Mouse (Mus musculus): ENCODE data around the gene Wdpcp. TPM values are rescaled to one million over a fixed set of nuclear protein-coding genes. Genes with fewer than 3 reads are reported as not detected.

Gene Wdpcp
- polyA plus RNA-seq, 1 experiment from 2014 or later, result 0.82 TPM

GRCm38 (mm10) chr11:21549754-21550153 is 22.3 kb upstream of the Wdpcp start:
- H3K4me2 ChIP-seq, result peak overlapping the region; percentile 43
- H3K4me3 ChIP-seq (replicated peaks), result peak overlapping the region; percentile 34
- H3K9ac ChIP-seq, result no peak overlapping the region
- H3K27ac ChIP-seq (replicated peaks), result no peak overlapping the region
- no peaks in the 10 kb centered on the region for H3K27me3 ChIP-seq
- 7% methylated on average over 4 of the region's 4 CpGs for WGBS (ENCODE audit: insufficient replicate concordance)
- H3K36me3 ChIP-seq (replicated peaks), result no peaks in the 10 kb centered on the region
- H3K9me3 ChIP-seq (replicated peaks), result no peaks in the 10 kb centered on the region
- peaks cover 2% of the 10 kb centered on the region; the same call in 1 of the 2 replicates for H3K4me1 ChIP-seq (replicated peaks)
- ATAC-seq (ENCODE audit: insufficient read depth), result peak; percentile 49; the same call in 1 of the 2 replicates

DNA sequence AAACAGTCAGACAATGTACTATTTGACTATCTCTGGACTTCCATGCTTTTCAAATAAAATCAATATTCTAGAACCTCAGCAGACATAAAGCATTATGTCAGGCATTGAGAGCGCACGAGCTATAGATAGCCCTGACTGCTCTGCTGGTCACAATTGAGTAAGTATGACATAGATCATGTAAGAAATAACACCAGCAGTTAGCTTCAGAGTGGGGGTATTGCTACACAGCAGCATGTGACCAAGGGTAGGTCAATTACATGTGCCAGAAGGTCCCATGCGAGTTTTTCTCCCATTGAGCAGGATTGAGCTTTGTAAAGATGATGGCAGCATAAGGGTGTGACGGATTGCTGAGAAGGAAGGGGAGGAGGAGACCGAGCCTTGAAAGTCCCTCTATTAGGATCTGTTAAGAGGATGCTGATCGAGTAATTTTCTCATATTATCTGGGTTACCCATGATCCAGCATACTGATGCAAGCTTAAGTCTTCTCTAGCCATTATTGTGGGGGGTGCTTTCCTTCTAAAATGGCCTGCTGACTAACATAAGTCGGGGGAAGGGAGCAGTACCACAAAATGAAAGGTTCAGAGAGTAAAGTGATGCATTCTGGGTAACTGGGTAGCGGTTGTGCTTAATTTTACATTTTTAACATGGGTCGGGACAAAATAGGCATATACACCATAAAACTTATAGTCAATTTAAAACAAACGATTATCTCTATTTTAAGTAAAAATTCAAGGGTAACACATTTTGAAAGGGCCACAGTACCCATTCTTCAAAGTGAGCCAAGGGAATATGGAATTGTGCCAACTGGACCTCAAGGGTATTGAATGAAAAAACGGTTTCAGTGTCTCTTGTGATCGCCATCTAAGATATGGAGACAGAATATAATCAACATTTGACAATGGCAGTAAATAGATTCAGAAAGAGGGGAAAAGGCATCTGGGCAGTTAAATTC is 21.5 kb upstream of the Wdpcp start:
- 0 out of 2 replicates have a peak, but pooled peaks have one; percentile 22 for ATAC-seq (ENCODE audit: insufficient read depth)
- no peaks in the 10 kb centered on the region for H3K36me3 ChIP-seq (replicated peaks)
- WGBS (ENCODE audit: insufficient replicate concordance), result 67% methylated on average over 12 of the region's 12 CpGs
- H3K4me2 ChIP-seq, result peak overlapping the region; percentile 43; the same call in 1 of the 2 replicates
- no peak overlapping the region for H3K27ac ChIP-seq (replicated peaks)
- no peaks in the 10 kb centered on the region for H3K9me3 ChIP-seq (replicated peaks)
- H3K4me1 ChIP-seq (replicated peaks), result peaks cover 2% of the 10 kb centered on the region; the same call in 1 of the 2 replicates
- no peak overlapping the region for H3K9ac ChIP-seq
- H3K27me3 ChIP-seq, result no peaks in the 10 kb centered on the region
- H3K4me3 ChIP-seq (replicated peaks), result peak overlapping the region; percentile 34

DNA sequence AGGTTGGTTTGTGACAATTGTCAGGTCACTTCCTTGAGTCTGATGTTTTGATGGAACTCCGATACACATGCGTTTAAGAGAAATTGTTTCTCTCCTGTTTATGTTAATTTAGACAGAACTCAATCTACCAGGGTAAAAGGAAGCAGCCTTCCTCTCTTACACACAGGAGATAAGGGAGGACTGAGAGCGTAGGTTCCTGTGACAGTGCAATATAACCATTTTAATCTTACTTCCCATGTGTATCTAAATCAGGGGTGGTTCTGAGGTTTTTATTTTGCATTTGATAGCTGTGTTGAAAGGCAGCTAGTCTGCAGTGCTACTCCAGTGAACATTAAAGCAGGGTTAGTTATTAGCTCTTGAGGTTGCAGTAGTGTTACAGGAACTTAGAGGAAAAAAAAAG is 20.0 kb upstream of the Wdpcp start:
- H3K9me3 ChIP-seq (replicated peaks), result no peaks in the 10 kb centered on the region
- no peak overlapping the region for H3K9ac ChIP-seq
- no peaks in the 10 kb centered on the region for H3K36me3 ChIP-seq (replicated peaks)
- 13% methylated on average over 3 of the region's 3 CpGs for WGBS (ENCODE audit: insufficient replicate concordance)
- no peak overlapping the region for H3K27ac ChIP-seq (replicated peaks)
- H3K27me3 ChIP-seq, result no peaks in the 10 kb centered on the region
- no peak overlapping the region for H3K4me3 ChIP-seq (replicated peaks)
- no peak for ATAC-seq (ENCODE audit: insufficient read depth)
- H3K4me1 ChIP-seq (replicated peaks), result peaks cover 2% of the 10 kb centered on the region; the same call in 1 of the 2 replicates
- H3K4me2 ChIP-seq, result no peak overlapping the region

GRCm38 (mm10) chr11:21559727-21560126 is 12.3 kb upstream of the Wdpcp start:
- ATAC-seq (ENCODE audit: insufficient read depth), result no peak
- peaks cover 44% of the 10 kb centered on the region for H3K36me3 ChIP-seq (replicated peaks)
- no peak overlapping the region for H3K27ac ChIP-seq (replicated peaks)
- no peak overlapping the region for H3K9ac ChIP-seq
- H3K4me1 ChIP-seq (replicated peaks), result no peaks in the 10 kb centered on the region
- 73% methylated on average over 11 of the region's 11 CpGs for WGBS (ENCODE audit: insufficient replicate concordance)
- H3K4me3 ChIP-seq (replicated peaks), result no peak overlapping the region
- no peak overlapping the region for H3K4me2 ChIP-seq
- H3K27me3 ChIP-seq, result no peaks in the 10 kb centered on the region
- H3K9me3 ChIP-seq (replicated peaks), result no peaks in the 10 kb centered on the region

GRCm38 (mm10) chr11:21561347-21561746 is 10.7 kb upstream of the Wdpcp start:
- 75% methylated on average over 5 of the region's 5 CpGs for WGBS (ENCODE audit: insufficient replicate concordance)
- no peak for ATAC-seq (ENCODE audit: insufficient read depth)
- Histone ChIP-seq H3K9ac (no peak overlapping the region), H3K36me3 (replicated peaks) (peaks cover 55% of the 10 kb centered on the region), H3K27me3 (no peaks in the 10 kb centered on the region), H3K9me3 (replicated peaks) (no peaks in the 10 kb centered on the region), H3K4me3 (replicated peaks) (no peak overlapping the region), H3K4me2 (no peak overlapping the region), H3K4me1 (replicated peaks) (no peaks in the 10 kb centered on the region), H3K27ac (replicated peaks) (no peak overlapping the region)

DNA sequence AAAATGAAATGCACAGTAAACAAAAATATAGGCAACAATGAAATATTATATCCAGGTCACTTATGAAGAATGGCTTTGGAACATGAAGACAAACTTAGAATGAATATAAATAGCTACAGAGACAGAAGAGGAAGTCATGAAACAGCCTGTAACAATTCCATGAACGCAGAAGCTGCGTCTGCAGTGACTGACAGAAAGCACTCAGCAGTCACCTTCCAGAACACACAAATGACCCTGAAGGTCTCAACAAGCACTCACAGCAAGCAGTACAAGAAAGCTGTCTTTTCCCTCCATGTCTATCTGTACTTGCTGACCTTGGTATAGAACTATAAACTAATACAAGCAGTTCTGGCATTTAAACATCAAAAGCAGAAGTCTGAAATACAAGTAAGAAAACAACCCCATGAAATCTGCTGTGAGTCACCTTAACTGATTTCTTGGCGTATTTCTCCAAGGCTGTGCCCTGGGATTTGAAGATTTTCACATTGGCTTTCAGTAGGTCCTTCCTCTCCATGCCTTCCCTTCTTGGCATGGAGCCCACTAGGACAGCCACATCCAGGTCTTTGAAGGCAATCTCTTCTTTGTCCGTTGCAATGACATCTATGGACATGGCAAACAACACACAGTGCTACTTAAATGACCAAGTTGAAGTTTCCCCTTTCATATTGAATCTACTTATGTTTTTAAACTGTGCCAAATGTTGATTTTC is 8.3 kb upstream of the Wdpcp start:
- H3K27ac ChIP-seq (replicated peaks), result no peak overlapping the region
- peaks cover 42% of the 10 kb centered on the region for H3K36me3 ChIP-seq (replicated peaks)
- H3K9me3 ChIP-seq (replicated peaks), result no peaks in the 10 kb centered on the region
- no peaks in the 10 kb centered on the region for H3K27me3 ChIP-seq
- no peak for ATAC-seq (ENCODE audit: insufficient read depth)
- H3K9ac ChIP-seq, result no peak overlapping the region
- no peak overlapping the region for H3K4me3 ChIP-seq (replicated peaks)
- 52% methylated on average over 4 of the region's 4 CpGs for WGBS (ENCODE audit: insufficient replicate concordance)
- no peak overlapping the region for H3K4me2 ChIP-seq
- peaks cover 2% of the 10 kb centered on the region; the same call in 1 of the 2 replicates for H3K4me1 ChIP-seq (replicated peaks)

DNA sequence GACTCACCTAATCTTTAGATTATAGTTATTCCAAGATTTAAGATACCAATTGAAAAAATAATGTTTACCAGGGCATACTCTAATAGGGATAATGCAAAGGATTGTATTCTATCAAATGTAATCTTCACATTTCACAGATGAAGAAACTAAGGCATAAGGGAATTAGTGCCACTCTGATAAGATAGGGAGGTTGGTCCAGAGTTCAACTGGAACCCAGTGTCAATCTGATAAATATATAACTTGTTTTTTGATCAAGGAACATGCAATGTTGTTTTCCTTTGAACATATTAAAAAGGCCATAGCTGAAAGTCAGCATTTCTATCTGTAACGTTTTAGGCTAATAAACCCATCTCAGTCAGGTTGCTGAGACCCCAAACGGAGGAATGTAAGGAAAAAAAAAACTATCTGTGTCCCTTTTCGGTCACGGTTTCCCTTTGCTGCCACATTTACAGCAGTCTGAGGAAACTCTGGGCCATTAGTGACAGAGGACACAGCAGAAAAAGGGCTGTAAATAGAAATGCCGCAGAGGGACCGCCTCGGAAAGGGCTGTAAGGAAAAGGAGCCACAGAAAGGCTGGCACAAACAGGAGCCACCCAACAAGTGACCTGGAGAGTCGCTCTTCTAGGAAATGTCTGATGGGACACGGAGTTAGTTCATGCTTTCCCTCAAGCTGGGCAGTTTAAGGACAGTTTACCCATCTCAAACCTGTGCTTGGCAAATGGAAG is 7.2 kb upstream of the Wdpcp start:
- Histone ChIP-seq H3K4me3 (replicated peaks) (no peak overlapping the region), H3K27ac (replicated peaks) (no peak overlapping the region), H3K27me3 (no peaks in the 10 kb centered on the region), H3K4me1 (replicated peaks) (peaks cover 11% of the 10 kb centered on the region), H3K9ac (no peak overlapping the region), H3K36me3 (replicated peaks) (peaks cover 32% of the 10 kb centered on the region), H3K9me3 (replicated peaks) (no peaks in the 10 kb centered on the region), H3K4me2 (no peak overlapping the region)
- 76% methylated on average over 9 of the region's 9 CpGs for WGBS (ENCODE audit: insufficient replicate concordance)
- ATAC-seq (ENCODE audit: insufficient read depth), result no peak

DNA sequence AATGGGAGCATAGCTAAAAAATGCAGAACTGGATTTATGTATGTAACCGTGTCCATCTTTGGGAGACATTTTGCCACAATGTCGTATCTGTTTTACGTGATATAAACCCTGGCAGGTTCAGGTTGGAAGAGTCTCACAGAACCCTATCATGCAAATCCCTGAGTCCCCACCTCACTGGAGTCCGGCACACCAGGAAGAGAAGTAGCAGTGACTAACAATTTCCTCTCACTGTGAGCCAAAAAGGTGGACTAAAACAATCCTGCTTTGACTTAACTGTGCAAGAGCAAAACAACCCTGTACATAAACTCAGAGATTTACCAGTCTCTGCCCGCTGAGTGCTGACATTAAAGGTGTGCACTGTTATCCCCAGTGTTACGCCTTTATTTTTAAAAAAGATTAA is 5.1 kb upstream of the Wdpcp start:
- Histone ChIP-seq H3K4me2 (no peak overlapping the region), H3K36me3 (replicated peaks) (peaks cover 23% of the 10 kb centered on the region), H3K4me1 (replicated peaks) (peaks cover 21% of the 10 kb centered on the region), H3K27ac (replicated peaks) (no peak overlapping the region), H3K9ac (no peak overlapping the region), H3K4me3 (replicated peaks) (no peak overlapping the region), H3K27me3 (no peaks in the 10 kb centered on the region), H3K9me3 (replicated peaks) (no peaks in the 10 kb centered on the region)
- no peak for ATAC-seq (ENCODE audit: insufficient read depth)
- WGBS (ENCODE audit: insufficient replicate concordance), result 81% methylated on average over 6 of the region's 6 CpGs

GRCm38 (mm10) chr11:21567733-21568132 is 4.3 kb upstream of the Wdpcp start:
- Histone ChIP-seq H3K36me3 (replicated peaks) (peaks cover 19% of the 10 kb centered on the region), H3K27me3 (no peaks in the 10 kb centered on the region), H3K9ac (no peak overlapping the region), H3K4me2 (no peak overlapping the region), H3K4me3 (replicated peaks) (no peak overlapping the region), H3K4me1 (replicated peaks) (peaks cover 27% of the 10 kb centered on the region), H3K27ac (replicated peaks) (no peak overlapping the region), H3K9me3 (replicated peaks) (no peaks in the 10 kb centered on the region)
- 78% methylated on average over 1 of the region's 1 CpGs for WGBS (ENCODE audit: insufficient replicate concordance)
- no peak for ATAC-seq (ENCODE audit: insufficient read depth)

- H3K9ac ChIP-seq, result no peak overlapping the region
- peaks cover 13% of the 10 kb centered on the region; the same call in 1 of the 2 replicates for H3K36me3 ChIP-seq (replicated peaks)
- H3K27ac ChIP-seq (replicated peaks), result no peak overlapping the region
- H3K4me3 ChIP-seq (replicated peaks), result no peak overlapping the region
- ATAC-seq (ENCODE audit: insufficient read depth), result no peak
- H3K4me2 ChIP-seq, result 0 out of 2 replicates have a peak overlapping the region, but pooled peaks have one; percentile 6
- H3K4me1 ChIP-seq (replicated peaks), result peaks cover 30% of the 10 kb centered on the region
- no peaks in the 10 kb centered on the region for H3K9me3 ChIP-seq (replicated peaks)
- 23% methylated on average over 5 of the region's 5 CpGs for WGBS (ENCODE audit: insufficient replicate concordance)
- no peaks in the 10 kb centered on the region for H3K27me3 ChIP-seq
Observed at GRCm38 (mm10) chr11:21569002-21569401, 3.0 kb upstream of the Wdpcp start.

Measured in liver, embryonic 15.5 days (tissue).